Mouse (Mus musculus): ENCODE measurements at regions not wholly inside any gene's neighbourhood (a gene's known extent, or its start where the extent isn't known, plus 50 kb on each side); places are given as distances from the start of the nearest gene placed in this dataset.

DNA sequence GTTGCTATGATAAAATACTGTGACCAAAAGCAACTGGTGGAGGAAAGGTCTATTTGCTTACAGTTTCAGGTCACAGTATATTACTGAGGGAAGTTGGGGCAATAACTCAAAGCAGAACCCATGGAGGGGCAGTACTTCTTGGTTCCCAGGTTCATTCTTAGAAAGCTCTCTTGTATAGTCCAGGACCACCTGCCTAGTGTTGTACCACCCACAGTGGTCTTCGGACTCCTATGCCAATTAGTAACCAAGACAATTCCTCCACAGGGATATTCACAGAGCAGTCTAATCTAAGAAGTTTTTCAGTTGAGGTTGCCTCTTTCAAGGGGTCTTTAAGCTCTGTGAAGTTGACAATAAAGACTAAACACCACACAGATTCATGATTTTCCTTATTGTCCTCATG, 517.6 kb upstream of the Nr2f1 start:
- no peak for TF ChIP-seq ZC3H11A (IDR thresholded peaks at IDR 0.05; ENCODE audit: borderline replicate concordance, low read depth, low read length)
- no peak for TF ChIP-seq ZNF384 (IDR thresholded peaks at IDR 0.05; ENCODE audit: low read depth, low read length)
- TF ChIP-seq HCFC1 (IDR thresholded peaks at IDR 0.05; ENCODE audit: borderline replicate concordance, insufficient read depth, low read length), result no peak
